Mouse (Mus musculus): ENCODE measurements around the gene Trip13. TPM values are rescaled to one million over a fixed set of nuclear protein-coding genes. Genes with fewer than 3 reads are reported as not detected.

The Trip13 gene
- polyA plus RNA-seq, 1 experiment from 2014 or later = 9.6 TPM

DNA sequence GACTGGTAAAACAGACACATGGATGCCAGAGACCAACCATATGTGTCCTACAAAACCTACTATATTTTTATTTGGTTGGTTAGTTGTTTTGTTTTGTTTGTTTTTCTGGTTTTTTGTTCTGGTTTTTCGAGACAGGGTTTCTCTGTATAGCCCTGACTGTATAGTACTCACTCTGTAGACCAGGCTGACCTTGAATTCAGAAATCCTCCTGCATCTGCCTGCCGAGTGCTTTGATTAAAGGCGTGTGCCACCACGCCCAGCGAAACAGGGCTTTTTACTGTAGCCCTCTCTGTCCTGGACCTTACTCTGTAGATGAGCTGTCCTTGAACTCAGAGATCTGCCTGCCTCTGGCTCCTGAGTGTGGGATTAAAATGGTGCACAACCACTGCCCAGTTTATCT is 1.5 kb upstream of the Trip13 start:
- Histone ChIP-seq H3K27ac (replicated peaks) (no peak overlapping the region), H3K4me3 (replicated peaks) (no peak overlapping the region), H3K9me3 (replicated peaks) (no peaks in the 10 kb centered on the region), H3K4me1 (peaks cover 17% of the 10 kb centered on the region), H3K9ac (replicated peaks) (no peak overlapping the region), H3K4me2 (no peak overlapping the region), H3K36me3 (peaks cover 41% of the 10 kb centered on the region), H3K27me3 (replicated peaks) (no peaks in the 10 kb centered on the region)
- ATAC-seq (ENCODE audit: low FRiP score) = no peak
- 95% methylated on average over 5 of the region's 5 CpGs for WGBS

DNA sequence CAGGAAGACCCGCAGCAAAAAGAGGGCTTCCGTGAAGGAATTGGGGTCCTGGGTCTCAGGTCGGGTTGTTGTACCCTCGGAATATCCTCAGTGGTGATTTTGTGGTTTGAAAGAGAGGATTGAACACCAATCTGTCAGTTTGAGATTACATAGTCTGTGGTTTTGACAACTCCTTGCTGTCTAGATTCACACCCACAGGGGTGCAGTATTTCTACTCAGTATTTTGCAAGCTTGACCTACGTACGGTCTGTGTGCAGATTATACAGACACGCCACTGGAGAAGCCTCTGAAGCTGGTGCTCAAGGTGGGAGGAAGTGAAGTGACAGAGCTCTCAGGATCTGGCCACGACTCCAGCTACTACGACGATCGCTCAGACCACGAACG is 585 bp upstream of the Trip13 start:
- ATAC-seq (ENCODE audit: low FRiP score) = peak; percentile 58
- Histone ChIP-seq H3K9ac (replicated peaks) (peak overlapping the region; percentile 82), H3K4me3 (replicated peaks) (peak overlapping the region; percentile 85), H3K4me2 (peak overlapping the region; percentile 91), H3K9me3 (replicated peaks) (no peaks in the 10 kb centered on the region), H3K4me1 (peaks cover 17% of the 10 kb centered on the region), H3K36me3 (peaks cover 32% of the 10 kb centered on the region), H3K27ac (replicated peaks) (peak overlapping the region; percentile 89), H3K27me3 (replicated peaks) (no peaks in the 10 kb centered on the region)
- WGBS = 36% methylated on average over 13 of the region's 13 CpGs

GRCm38 (mm10) chr13:73936938-73937320 is 655 bp downstream of the Trip13 start:
- Histone ChIP-seq H3K27ac (replicated peaks) (no peak overlapping the region), H3K27me3 (replicated peaks) (no peaks in the 10 kb centered on the region), H3K9ac (replicated peaks) (peak overlapping the region; percentile 82), H3K4me1 (peaks cover 17% of the 10 kb centered on the region), H3K36me3 (peaks cover 19% of the 10 kb centered on the region), H3K9me3 (replicated peaks) (no peaks in the 10 kb centered on the region), H3K4me3 (replicated peaks) (peak overlapping the region; percentile 85), H3K4me2 (peak overlapping the region; percentile 91)
- ATAC-seq (ENCODE audit: low FRiP score) = no peak
- WGBS = 13% methylated on average over 5 of the region's 5 CpGs

DNA sequence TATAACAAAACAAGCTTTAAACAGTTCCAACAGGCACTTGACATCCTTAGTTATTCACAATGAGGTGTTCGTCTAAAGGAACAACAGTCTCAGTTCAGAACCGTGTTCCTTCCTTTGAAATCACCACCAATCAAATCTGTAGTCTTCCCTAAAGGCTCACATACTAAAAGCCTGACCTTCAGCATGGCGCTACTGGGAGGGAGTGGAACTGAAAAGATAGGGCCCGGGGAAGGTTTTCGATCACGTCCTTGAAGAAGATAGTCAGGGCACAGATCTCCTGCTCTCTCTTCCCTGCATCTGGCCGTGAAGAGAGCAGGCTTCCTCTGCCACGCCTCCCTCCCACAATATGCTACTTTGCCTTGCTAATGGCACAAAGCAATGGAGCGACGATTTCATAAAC is 5.4 kb downstream of the Trip13 start:
- Histone ChIP-seq H3K4me1 (peaks cover 4% of the 10 kb centered on the region), H3K9me3 (replicated peaks) (no peaks in the 10 kb centered on the region), H3K4me3 (replicated peaks) (no peak overlapping the region), H3K27me3 (replicated peaks) (no peaks in the 10 kb centered on the region), H3K4me2 (no peak overlapping the region), H3K27ac (replicated peaks) (no peak overlapping the region), H3K36me3 (peaks cover 18% of the 10 kb centered on the region), H3K9ac (replicated peaks) (no peak overlapping the region)
- WGBS = 92% methylated on average over 10 of the region's 10 CpGs
- ATAC-seq (ENCODE audit: low FRiP score) = no peak

- ATAC-seq (ENCODE audit: low FRiP score) = no peak
Observed at GRCm38 (mm10) chr13:73913066-73913465, 24.5 kb downstream of the Trip13 start.

GRCm38 (mm10) chr13:73907683-73908412 is 29.7 kb downstream of the Trip13 start:
- no peak overlapping the region for H3K27ac ChIP-seq (replicated peaks)
- H3K9ac ChIP-seq (replicated peaks) = no peak overlapping the region
- H3K4me2 ChIP-seq = no peak overlapping the region
- WGBS = 71% methylated on average over 2 of the region's 2 CpGs
- no peaks in the 10 kb centered on the region for H3K4me1 ChIP-seq
- no peaks in the 10 kb centered on the region for H3K9me3 ChIP-seq (replicated peaks)
- peak; percentile 88 for ATAC-seq (ENCODE audit: low FRiP score)
- no peaks in the 10 kb centered on the region for H3K27me3 ChIP-seq (replicated peaks)
- no peaks in the 10 kb centered on the region for H3K36me3 ChIP-seq
- no peak overlapping the region for H3K4me3 ChIP-seq (replicated peaks)

More at GRCm38 (mm10) chr13:73913066-73913465, 24.5 kb downstream of the Trip13 start:
- 95% methylated on average over 4 of the region's 4 CpGs for WGBS
- no peak overlapping the region for H3K4me3 ChIP-seq (replicated peaks)
- no peaks in the 10 kb centered on the region for H3K27me3 ChIP-seq (replicated peaks)
- no peak overlapping the region for H3K4me2 ChIP-seq
- no peaks in the 10 kb centered on the region for H3K9me3 ChIP-seq (replicated peaks)
- H3K36me3 ChIP-seq = peaks cover 15% of the 10 kb centered on the region
- H3K4me1 ChIP-seq = no peaks in the 10 kb centered on the region
- no peak overlapping the region for H3K27ac ChIP-seq (replicated peaks)
- H3K9ac ChIP-seq (replicated peaks) = no peak overlapping the region

DNA sequence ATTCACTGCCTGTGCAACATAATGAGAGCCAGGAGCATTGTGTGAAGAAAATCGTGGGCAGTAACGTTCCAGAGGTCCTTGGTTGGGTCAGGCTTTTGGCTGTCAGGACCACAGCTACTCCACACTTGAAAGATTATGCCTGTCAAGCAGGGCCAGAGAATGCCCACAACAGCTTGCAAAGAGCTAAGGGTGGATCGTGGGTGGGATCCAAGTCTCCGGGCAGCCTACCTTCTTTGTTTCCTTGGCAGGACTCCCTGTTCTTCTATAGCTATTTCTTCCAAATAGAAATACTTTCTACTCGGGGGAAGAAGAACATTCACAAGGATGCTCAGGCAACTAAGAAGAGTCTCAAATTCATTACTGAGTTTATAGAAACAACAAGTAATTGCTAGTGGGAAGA is 30.4 kb downstream of the Trip13 start:
- H3K27ac ChIP-seq (replicated peaks) = no peak overlapping the region
- WGBS = 85% methylated on average over 5 of the region's 5 CpGs
- no peaks in the 10 kb centered on the region for H3K9me3 ChIP-seq (replicated peaks)
- no peak for ATAC-seq (ENCODE audit: low FRiP score)
- H3K4me2 ChIP-seq = no peak overlapping the region
- no peak overlapping the region for H3K9ac ChIP-seq (replicated peaks)
- no peak overlapping the region for H3K4me3 ChIP-seq (replicated peaks)
- H3K4me1 ChIP-seq = no peaks in the 10 kb centered on the region
- H3K36me3 ChIP-seq = no peaks in the 10 kb centered on the region
- H3K27me3 ChIP-seq (replicated peaks) = no peaks in the 10 kb centered on the region

DNA sequence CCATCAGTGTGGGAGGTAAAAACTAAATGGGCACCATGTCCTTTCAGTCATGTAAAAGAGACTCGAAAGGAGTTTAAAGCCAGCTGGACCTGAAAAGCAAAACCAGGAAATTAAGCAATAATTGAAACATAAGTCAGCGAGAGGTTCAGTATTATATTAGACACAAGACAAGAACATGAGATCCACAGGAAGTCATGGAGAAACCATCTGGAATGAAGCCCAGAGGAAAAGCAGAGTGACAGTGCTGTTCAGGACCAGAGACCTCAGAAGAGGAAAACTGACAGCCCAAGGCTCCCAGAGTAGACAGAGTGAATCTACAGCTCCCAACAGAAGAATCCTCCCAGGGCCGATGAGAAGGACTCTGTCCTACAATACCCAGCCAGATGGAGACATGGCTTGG is 40.0 kb downstream of the Trip13 start:
- Histone ChIP-seq H3K4me1 (no peaks in the 10 kb centered on the region), H3K9ac (replicated peaks) (no peak overlapping the region), H3K4me3 (replicated peaks) (no peak overlapping the region), H3K9me3 (replicated peaks) (no peaks in the 10 kb centered on the region), H3K27me3 (replicated peaks) (no peaks in the 10 kb centered on the region), H3K27ac (replicated peaks) (no peak overlapping the region), H3K36me3 (no peaks in the 10 kb centered on the region), H3K4me2 (no peak overlapping the region)
- no peak for ATAC-seq (ENCODE audit: low FRiP score)
- 92% methylated on average over 3 of the region's 3 CpGs for whole genome bisulfite sequencing

- Histone ChIP-seq H3K4me1 (no peaks in the 10 kb centered on the region), H3K9me3 (replicated peaks) (no peaks in the 10 kb centered on the region), H3K27ac (replicated peaks) (no peak overlapping the region), H3K4me2 (no peak overlapping the region), H3K27me3 (replicated peaks) (no peaks in the 10 kb centered on the region), H3K9ac (replicated peaks) (no peak overlapping the region), H3K36me3 (no peaks in the 10 kb centered on the region), H3K4me3 (replicated peaks) (no peak overlapping the region)
- ATAC-seq (ENCODE audit: low FRiP score) = no peak
- 68% methylated on average over 6 of the region's 6 CpGs for WGBS
Observed at GRCm38 (mm10) chr13:73892493-73893178, 44.9 kb downstream of the Trip13 start.

DNA sequence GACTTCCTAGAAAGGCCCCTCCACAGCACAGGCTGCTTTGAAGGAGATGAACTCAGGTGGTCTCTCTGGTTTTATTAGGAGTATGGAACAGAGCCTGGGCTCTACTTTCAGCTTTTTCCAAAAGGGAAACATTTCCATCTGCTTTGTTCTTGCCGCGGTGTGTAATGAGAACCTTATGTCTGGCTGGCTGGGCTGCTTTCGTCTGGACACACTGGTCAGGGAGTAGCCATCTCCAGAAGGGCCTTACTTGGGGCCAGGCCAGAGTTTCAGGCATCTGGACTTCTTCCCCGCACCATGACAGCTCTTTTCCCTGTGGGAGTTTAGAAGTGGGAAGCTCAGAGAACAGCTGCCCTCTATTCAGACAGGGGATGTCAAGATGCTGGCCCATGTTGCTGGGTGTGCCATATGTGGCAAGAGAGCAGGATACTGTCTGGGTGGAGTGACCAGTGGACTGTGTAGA is 50.1 kb downstream of the Trip13 start:
- Histone ChIP-seq H3K27ac (replicated peaks) (no peak overlapping the region), H3K9ac (replicated peaks) (no peak overlapping the region), H3K4me3 (replicated peaks) (no peak overlapping the region), H3K9me3 (replicated peaks) (no peaks in the 10 kb centered on the region), H3K27me3 (replicated peaks) (no peaks in the 10 kb centered on the region), H3K4me1 (no peaks in the 10 kb centered on the region), H3K4me2 (no peak overlapping the region), H3K36me3 (no peaks in the 10 kb centered on the region)
- WGBS = 87% methylated on average over 4 of the region's 4 CpGs
- no peak for ATAC-seq (ENCODE audit: low FRiP score)

- H3K9me3 ChIP-seq (replicated peaks) = no peaks in the 10 kb centered on the region
- no peaks in the 10 kb centered on the region for H3K4me1 ChIP-seq
- no peak overlapping the region for H3K4me3 ChIP-seq (replicated peaks)
- no peak overlapping the region for H3K4me2 ChIP-seq
- H3K9ac ChIP-seq (replicated peaks) = no peak overlapping the region
- no peak overlapping the region for H3K27ac ChIP-seq (replicated peaks)
- no peaks in the 10 kb centered on the region for H3K27me3 ChIP-seq (replicated peaks)
- WGBS = 89% methylated on average over 5 of the region's 5 CpGs
- H3K36me3 ChIP-seq = no peaks in the 10 kb centered on the region
- ATAC-seq (ENCODE audit: low FRiP score) = no peak
Observed at GRCm38 (mm10) chr13:73886601-73887000, 51.0 kb downstream of the Trip13 start.

DNA sequence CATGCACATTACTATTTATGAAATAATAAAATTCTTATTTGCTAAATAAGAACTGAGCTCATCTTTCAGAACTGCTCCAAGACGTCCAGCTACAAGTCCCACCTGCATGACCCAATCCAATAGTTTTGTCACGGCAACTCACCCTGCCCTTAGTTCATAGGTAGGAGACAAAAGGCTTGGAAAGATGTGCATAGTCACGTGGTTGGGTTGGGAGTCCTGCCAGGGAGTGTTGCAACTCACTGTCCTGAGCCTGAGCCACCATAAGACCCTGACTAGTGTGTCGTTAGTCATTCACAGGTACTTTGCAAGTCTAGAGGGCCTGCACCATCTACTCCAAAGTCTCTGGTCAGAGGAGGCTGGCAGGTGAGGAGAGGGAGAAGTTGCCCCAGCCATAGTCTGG is 51.5 kb downstream of the Trip13 start:
- Histone ChIP-seq H3K4me3 (replicated peaks) (no peak overlapping the region), H3K27me3 (replicated peaks) (no peaks in the 10 kb centered on the region), H3K9me3 (replicated peaks) (no peaks in the 10 kb centered on the region), H3K9ac (replicated peaks) (no peak overlapping the region), H3K4me1 (no peaks in the 10 kb centered on the region), H3K36me3 (no peaks in the 10 kb centered on the region), H3K4me2 (no peak overlapping the region), H3K27ac (replicated peaks) (no peak overlapping the region)
- ATAC-seq (ENCODE audit: low FRiP score) = no peak
- 78% methylated on average over 4 of the region's 4 CpGs for WGBS
